Mouse (Mus musculus) midbrain, embryonic 10.5 days (tissue): ENCODE data around the gene Alpk3. TPM values are rescaled to one million over a fixed set of nuclear protein-coding genes. Genes with fewer than 3 reads are reported as not detected.

ENCODE experiments used
- DNase-seq: peaks from one replicate; pipeline ENCODE4 v3.0.0-alpha.2; 2017; ENCODE audit warnings: low spot score
- H3K27ac ChIP-seq: fragments of 300-500 bp; sonication (generic); replicated peaks from 2 replicates; pipeline ENCODE4 v1.5.1; 2016; ENCODE audit warnings: mild to moderate bottlenecking
- H3K27me3 ChIP-seq: fragments of 300-500 bp; sonication (generic); 2 replicates; pipeline ENCODE4 v1.6.1; 2016; ENCODE audit warnings: low read depth, mild to moderate bottlenecking; ENCODE audit not compliant: poor library complexity, severe bottlenecking
- H3K36me3 ChIP-seq: fragments of 300-500 bp; sonication (generic); 2 replicates; pipeline ENCODE4 v1.6.1; 2016; ENCODE audit warnings: mild to moderate bottlenecking, moderate library complexity
- H3K4me1 ChIP-seq: fragments of 300-500 bp; sonication (generic); 2 replicates; pipeline ENCODE4 v1.6.1; 2016
- H3K4me3 ChIP-seq: fragments of 300-500 bp; sonication (generic); 2 replicates; pipeline ENCODE4 v1.5.1; 2016; ENCODE audit warnings: mild to moderate bottlenecking, moderate library complexity
- H3K9me3 ChIP-seq: fragments of 300-500 bp; sonication (generic); replicated peaks from 2 replicates; pipeline ENCODE4 v1.6.1; 2016; ENCODE audit warnings: mild to moderate bottlenecking
- WGBS: fragments of 180-500 bp; shearing (Covaris S2); methylation state at CpG from one replicate; pipeline ENCODE4 v1.1.7; 2016; 5-methylcytosine and 5-hydroxymethylcytosine counted together
- polyA plus RNA-seq: library from polyadenylated mRNA; unstranded; fragments of >200 nt; fragmentation: Nextera tagmentation; extraction: Ambion mirVana; gene quantifications from 2 replicates; pipeline ENCODE4 v1.2.1, GENCODE M21; 2016

The Alpk3 gene
- polyA plus RNA-seq, 1 experiment from 2014 or later = 0.09 TPM

DNA sequence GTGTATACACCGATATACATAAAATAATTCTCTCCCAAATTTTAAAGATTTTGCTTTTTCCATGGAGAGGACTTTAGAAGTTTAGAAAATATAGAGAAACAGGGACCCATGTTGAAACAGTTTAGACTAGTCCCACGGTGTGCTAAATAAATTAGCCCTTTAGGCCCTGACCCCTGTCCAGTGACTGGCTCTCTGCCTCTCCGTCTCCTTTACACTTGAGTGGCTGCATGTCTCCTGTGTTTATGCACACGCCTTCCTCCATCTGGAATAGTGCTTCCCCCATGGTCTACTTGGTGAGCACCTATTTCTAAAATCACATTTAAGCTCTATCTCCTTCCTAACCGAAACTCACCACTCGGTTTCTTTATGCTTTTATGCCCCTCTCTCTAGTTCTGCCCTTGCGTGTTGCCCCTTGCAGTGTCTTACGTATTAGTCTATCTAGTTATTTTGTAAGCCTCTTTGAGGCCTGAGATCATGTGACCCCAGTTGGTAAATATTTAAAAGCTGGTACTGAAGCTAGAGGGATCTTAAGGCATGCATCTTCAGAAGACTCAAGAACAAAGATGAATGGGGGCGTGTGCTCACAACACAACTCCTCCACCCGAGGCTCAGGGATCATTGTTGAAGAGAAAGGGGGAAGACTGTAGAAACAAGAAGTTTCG, 1.6 kb upstream of the Alpk3 start:
- Histone ChIP-seq H3K27ac (no peak overlapping the region), H3K27me3 (no peaks in the 10 kb centered on the region), H3K9me3 (no peaks in the 10 kb centered on the region), H3K36me3 (no peaks in the 10 kb centered on the region), H3K4me3 (no peak overlapping the region), H3K4me1 (peaks cover 10% of the 10 kb centered on the region)
- no peak for DNase-seq
- 84% methylated on average over 11 of the region's 11 CpGs for WGBS

DNA sequence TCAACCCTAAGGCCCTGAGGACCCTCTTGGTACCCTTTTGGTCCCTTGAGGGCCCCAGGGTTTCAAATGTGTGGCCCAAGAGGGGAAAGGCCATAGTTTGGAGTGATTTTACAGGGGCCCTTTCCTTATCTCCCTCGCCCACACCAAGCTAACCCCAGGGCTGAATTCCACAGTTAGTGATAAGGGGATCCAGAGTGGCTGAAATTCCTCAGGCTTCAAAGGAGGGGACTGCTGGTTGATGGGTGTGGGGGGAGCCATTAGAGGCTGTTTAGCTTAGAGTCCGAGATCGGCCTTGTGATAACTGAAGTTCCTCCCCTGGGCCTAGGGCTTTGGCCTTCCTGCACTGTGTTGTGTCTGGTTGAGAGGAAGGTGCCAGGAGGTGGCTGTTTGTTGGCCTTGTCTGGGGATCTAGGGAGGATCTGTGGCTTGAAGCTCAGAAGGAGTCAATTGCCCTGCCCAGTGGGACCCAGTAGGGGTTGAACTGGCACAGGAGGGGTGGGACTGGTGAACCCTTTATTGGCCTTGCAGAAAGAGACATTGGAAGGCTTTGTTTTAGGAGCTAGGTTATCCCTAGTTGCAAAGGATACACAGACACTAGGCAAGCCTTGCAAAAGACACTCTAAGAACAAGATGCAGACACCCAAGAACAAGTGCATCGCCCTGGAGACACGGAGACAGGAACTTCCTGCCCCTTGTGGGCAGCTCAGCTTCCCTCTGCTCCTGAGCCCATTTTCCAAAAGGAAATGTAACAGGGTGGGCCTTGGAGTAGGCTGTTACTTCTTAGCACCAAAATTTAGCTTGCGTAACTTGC, 706 bp downstream of the Alpk3 start:
- no peak for DNase-seq
- H3K27ac ChIP-seq = peak overlapping the region; percentile 64
- WGBS = 78% methylated on average over 6 of the region's 6 CpGs

GRCm38 (mm10) chr7:81058712-81059154, 1.3 kb downstream of the Alpk3 start:
- no peaks in the 10 kb centered on the region for H3K27me3 ChIP-seq
- H3K4me3 ChIP-seq = no peak overlapping the region
- H3K27ac ChIP-seq = no peak overlapping the region
- 76% methylated on average over 9 of the region's 9 CpGs for WGBS
- peaks cover 10% of the 10 kb centered on the region for H3K4me1 ChIP-seq
- H3K36me3 ChIP-seq = no peaks in the 10 kb centered on the region
- no peak for DNase-seq
- no peaks in the 10 kb centered on the region for H3K9me3 ChIP-seq

More for the DNA sequence above, 706 bp downstream of the Alpk3 start:
- Histone ChIP-seq H3K27me3 (no peaks in the 10 kb centered on the region), H3K36me3 (no peaks in the 10 kb centered on the region), H3K9me3 (no peaks in the 10 kb centered on the region), H3K4me3 (no peak overlapping the region), H3K4me1 (peaks cover 10% of the 10 kb centered on the region)

DNA sequence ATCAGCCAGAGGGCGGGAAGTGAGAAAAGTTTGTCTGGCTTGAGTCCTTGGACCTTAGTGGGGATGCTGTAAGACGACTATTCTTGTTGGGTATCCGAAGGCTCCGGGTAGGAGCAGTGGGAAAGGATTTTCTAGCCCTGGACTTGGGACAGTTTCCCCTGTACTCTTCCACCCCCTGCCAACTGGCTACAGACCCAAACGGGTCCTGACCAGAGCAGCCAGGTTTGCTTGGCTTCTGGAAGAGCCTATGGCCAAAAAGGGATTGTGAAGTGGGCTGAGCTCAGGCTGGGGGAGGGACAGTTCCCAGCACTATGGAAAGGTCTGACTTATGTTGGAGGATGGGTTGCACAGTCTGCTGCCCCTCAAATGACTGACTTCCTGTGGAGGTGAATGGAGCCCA, 2.0 kb downstream of the Alpk3 start:
- Histone ChIP-seq H3K27ac (no peak overlapping the region), H3K9me3 (no peaks in the 10 kb centered on the region), H3K27me3 (no peaks in the 10 kb centered on the region), H3K4me1 (peaks cover 10% of the 10 kb centered on the region), H3K36me3 (no peaks in the 10 kb centered on the region), H3K4me3 (no peak overlapping the region)
- DNase-seq = no peak
- WGBS = 79% methylated on average over 5 of the region's 5 CpGs

GRCm38 (mm10) chr7:81060908-81061307, 3.5 kb downstream of the Alpk3 start:
- DNase-seq = no peak
- WGBS = 80% methylated on average over 2 of the region's 2 CpGs
- no peak overlapping the region for H3K27ac ChIP-seq

GRCm38 (mm10) chr7:81061936-81062335, 4.5 kb downstream of the Alpk3 start:
- Histone ChIP-seq H3K36me3 (no peaks in the 10 kb centered on the region), H3K4me1 (peaks cover 10% of the 10 kb centered on the region), H3K27me3 (no peaks in the 10 kb centered on the region), H3K4me3 (no peak overlapping the region), H3K9me3 (no peaks in the 10 kb centered on the region), H3K27ac (no peak overlapping the region)
- 90% methylated on average over 11 of the region's 11 CpGs for WGBS
- no peak for DNase-seq

More at GRCm38 (mm10) chr7:81060908-81061307, 3.5 kb downstream of the Alpk3 start:
- Histone ChIP-seq H3K36me3 (no peaks in the 10 kb centered on the region), H3K4me3 (no peak overlapping the region), H3K9me3 (no peaks in the 10 kb centered on the region), H3K4me1 (peaks cover 10% of the 10 kb centered on the region), H3K27me3 (no peaks in the 10 kb centered on the region)

DNA sequence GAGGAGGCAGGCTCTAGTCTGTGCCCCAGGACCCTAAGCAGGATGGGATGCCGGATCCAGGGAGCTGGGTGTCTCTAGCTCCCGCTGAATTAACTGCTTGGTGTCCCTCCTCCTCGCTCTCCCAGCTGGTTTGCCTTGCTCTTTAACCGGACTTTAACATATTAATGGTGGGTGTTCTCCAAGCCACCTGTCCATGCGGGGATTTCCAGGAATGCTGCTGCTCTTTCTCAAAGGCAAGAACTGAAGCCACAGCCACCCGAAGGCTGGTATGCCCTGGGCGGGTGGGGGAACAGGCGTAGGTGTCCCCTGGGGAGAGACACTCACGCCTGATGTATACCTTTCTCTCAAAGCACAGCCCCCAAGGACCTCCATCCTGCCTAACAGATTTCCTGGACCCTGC, 5.9 kb downstream of the Alpk3 start:
- no peaks in the 10 kb centered on the region for H3K9me3 ChIP-seq

GRCm38 (mm10) chr7:81066714-81067113, 9.3 kb downstream of the Alpk3 start:
- no peak for DNase-seq
- WGBS = 70% methylated on average over 6 of the region's 6 CpGs
- no peak overlapping the region for H3K4me3 ChIP-seq
- H3K4me1 ChIP-seq = no peaks in the 10 kb centered on the region
- no peaks in the 10 kb centered on the region for H3K36me3 ChIP-seq
- H3K9me3 ChIP-seq = no peaks in the 10 kb centered on the region
- H3K27ac ChIP-seq = no peak overlapping the region
- H3K27me3 ChIP-seq = no peaks in the 10 kb centered on the region

More for the DNA sequence above, 5.9 kb downstream of the Alpk3 start:
- 70% methylated on average over 9 of the region's 9 CpGs for WGBS
- H3K27me3 ChIP-seq = no peaks in the 10 kb centered on the region
- H3K27ac ChIP-seq = no peak overlapping the region
- no peaks in the 10 kb centered on the region for H3K36me3 ChIP-seq
- H3K4me3 ChIP-seq = no peak overlapping the region
- DNase-seq = no peak
- no peaks in the 10 kb centered on the region for H3K4me1 ChIP-seq

DNA sequence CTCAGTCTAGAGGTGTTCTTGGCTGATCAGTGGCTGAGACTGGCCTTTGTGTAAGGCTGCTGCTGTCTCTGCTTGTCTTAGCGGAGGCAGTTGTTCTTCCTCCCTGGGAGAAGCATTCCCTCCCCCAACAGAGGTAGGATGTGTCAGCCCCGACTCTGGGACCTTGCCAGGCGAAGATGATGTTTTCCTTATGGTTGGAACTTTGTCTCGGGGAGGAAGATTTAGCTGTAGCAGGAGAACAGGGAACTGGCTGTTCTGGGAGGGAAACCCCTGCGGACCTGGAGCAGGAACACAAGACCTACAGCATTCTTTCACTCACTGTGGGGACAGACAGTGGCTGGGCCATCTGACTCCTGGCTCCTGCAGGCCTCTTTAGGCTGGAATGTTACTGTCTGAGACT, 15.1 kb downstream of the Alpk3 start:
- Histone ChIP-seq H3K27ac (no peak overlapping the region), H3K4me1 (no peaks in the 10 kb centered on the region; the same call in 1 of the 2 replicates), H3K9me3 (no peaks in the 10 kb centered on the region), H3K4me3 (no peak overlapping the region), H3K36me3 (no peaks in the 10 kb centered on the region), H3K27me3 (no peaks in the 10 kb centered on the region)
- 57% methylated on average over 5 of the region's 5 CpGs for WGBS
- DNase-seq = no peak

DNA sequence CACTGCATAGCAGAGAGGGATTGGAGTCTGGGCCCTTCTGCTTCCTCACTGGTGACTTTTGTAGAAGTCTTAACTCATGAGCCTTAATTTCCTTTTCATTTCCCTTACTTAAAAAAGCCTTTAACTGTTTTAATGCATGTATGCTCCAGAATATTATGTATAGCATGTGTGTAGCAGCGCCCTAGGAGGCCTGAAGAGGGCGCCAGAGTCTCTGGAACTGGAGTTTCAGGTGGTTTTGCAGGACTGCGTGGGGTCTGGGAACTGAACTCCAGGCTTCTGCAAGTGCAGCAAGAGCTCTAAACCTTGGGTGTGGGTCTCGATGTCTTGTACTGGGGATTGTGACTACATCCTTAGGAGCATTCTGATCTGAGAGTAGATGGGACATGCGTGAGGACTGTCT, 15.9 kb downstream of the Alpk3 start:
- WGBS = 82% methylated on average over 5 of the region's 5 CpGs
- Histone ChIP-seq H3K27me3 (no peaks in the 10 kb centered on the region), H3K36me3 (no peaks in the 10 kb centered on the region), H3K9me3 (no peaks in the 10 kb centered on the region), H3K4me3 (no peak overlapping the region), H3K4me1 (no peaks in the 10 kb centered on the region; the same call in 1 of the 2 replicates), H3K27ac (no peak overlapping the region)
- no peak for DNase-seq

DNA sequence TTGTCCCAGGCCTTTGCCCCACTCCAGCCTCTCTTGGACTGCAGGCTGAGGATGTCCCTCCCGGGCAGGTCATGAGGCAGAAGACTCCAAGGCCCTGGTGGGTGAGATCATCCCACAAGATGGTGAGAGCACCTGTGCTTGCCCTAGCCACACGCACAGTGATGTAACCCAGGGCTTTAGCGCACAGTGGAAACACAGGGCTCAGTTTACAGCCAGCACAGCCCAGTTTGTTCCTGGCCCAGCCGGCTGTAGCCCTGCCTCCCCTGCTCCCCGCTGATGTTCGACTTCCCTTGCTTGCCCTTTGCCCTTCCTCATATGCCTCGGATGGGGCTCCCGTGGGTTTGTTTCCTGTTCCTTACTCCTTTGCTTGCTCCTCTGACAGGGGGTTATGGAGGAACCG, 17.1 kb downstream of the Alpk3 start:
- 69% methylated on average over 9 of the region's 9 CpGs for WGBS
- no peaks in the 10 kb centered on the region for H3K36me3 ChIP-seq
- H3K27ac ChIP-seq = peak overlapping the region; percentile 64; the same call in 1 of the 2 replicates
- DNase-seq = no peak
- H3K9me3 ChIP-seq = no peaks in the 10 kb centered on the region
- H3K4me1 ChIP-seq = no peaks in the 10 kb centered on the region; the same call in 1 of the 2 replicates
- H3K27me3 ChIP-seq = no peaks in the 10 kb centered on the region
- H3K4me3 ChIP-seq = no peak overlapping the region

DNA sequence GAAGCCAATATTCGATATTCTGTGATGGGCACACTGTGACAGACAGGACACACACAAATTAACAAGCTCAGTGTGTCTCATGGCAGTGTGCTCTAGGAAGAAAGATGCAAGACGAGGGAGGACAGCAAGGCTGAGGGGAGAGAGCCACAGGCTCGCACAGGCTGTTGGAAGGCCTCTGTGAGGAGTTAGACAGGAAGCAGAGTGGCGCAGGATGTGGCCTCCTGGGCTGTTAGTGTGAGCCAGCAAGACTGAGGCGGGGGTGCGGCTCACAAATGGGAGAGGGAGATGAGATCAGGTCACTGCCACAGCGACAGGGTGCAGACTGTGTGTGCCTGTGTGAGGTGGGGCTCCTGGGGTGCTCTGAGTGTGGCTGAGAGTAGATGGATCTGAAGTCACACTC, 17.9 kb downstream of the Alpk3 start:
- Histone ChIP-seq H3K36me3 (no peaks in the 10 kb centered on the region), H3K27ac (no peak overlapping the region), H3K4me1 (no peaks in the 10 kb centered on the region; the same call in 1 of the 2 replicates), H3K9me3 (no peaks in the 10 kb centered on the region), H3K27me3 (no peaks in the 10 kb centered on the region), H3K4me3 (no peak overlapping the region)
- DNase-seq = no peak
- 80% methylated on average over 7 of the region's 7 CpGs for WGBS

- 85% methylated on average over 5 of the region's 5 CpGs for WGBS
Measured at GRCm38 (mm10) chr7:81075732-81076131, 18.3 kb downstream of the Alpk3 start.

More at GRCm38 (mm10) chr7:81075732-81076131, 18.3 kb downstream of the Alpk3 start:
- no peaks in the 10 kb centered on the region for H3K27me3 ChIP-seq
- H3K27ac ChIP-seq = no peak overlapping the region
- H3K4me3 ChIP-seq = no peak overlapping the region
- no peaks in the 10 kb centered on the region for H3K9me3 ChIP-seq
- H3K4me1 ChIP-seq = no peaks in the 10 kb centered on the region; the same call in 1 of the 2 replicates
- no peak for DNase-seq
- no peaks in the 10 kb centered on the region for H3K36me3 ChIP-seq
